Mouse (Mus musculus) embryonic facial prominence, embryonic 11.5 days (tissue): ENCODE measurements around the gene Iqca. TPM values are rescaled to one million over a fixed set of nuclear protein-coding genes. Genes with fewer than 3 reads are reported as not detected.

Experiments used
- ATAC-seq: fragments of 200-750 bp; cut with Nextera tagmentation; replicated peaks from 2 replicates; pipeline ENCODE4 v1.8.0; 2017; ENCODE audit warnings: low read depth; ENCODE audit not compliant: insufficient number of reproducible peaks, low FRiP score, low TSS enrichment
- DNase-seq: peaks from one replicate; pipeline ENCODE4 v3.0.0-alpha.2; 2015; ENCODE audit warnings: low spot score
- H3K27ac ChIP-seq: fragments of 300-500 bp; sonication (generic); replicated peaks from 2 replicates; pipeline ENCODE4 v1.5.1; 2014; ENCODE audit warnings: mild to moderate bottlenecking, low read depth, low read length, control low read depth
- H3K27me3 ChIP-seq: fragments of 300-500 bp; sonication (generic); 2 replicates; pipeline ENCODE4 v1.6.1; 2014; ENCODE audit warnings: mild to moderate bottlenecking, low read length, moderate library complexity, mixed read lengths; ENCODE audit not compliant: control insufficient read depth, insufficient read depth
- H3K36me3 ChIP-seq: fragments of 300-500 bp; sonication (generic); replicated peaks from 2 replicates; pipeline ENCODE4 v1.6.1; 2014; ENCODE audit warnings: low read depth, mild to moderate bottlenecking, low read length, moderate library complexity, mixed read lengths; ENCODE audit not compliant: control insufficient read depth, insufficient read depth
- H3K4me1 ChIP-seq: fragments of 300-500 bp; sonication (generic); 2 replicates; pipeline ENCODE4 v1.6.1; 2014; ENCODE audit warnings: low read length, mixed read lengths; ENCODE audit not compliant: control insufficient read depth, insufficient read depth
- H3K4me2 ChIP-seq: fragments of 300-500 bp; sonication (generic); 2 replicates; pipeline ENCODE4 v1.6.1; 2014; ENCODE audit warnings: low read depth, mild to moderate bottlenecking, control low read depth, low read length, moderate library complexity
- H3K4me3 ChIP-seq: fragments of 300-500 bp; sonication (generic); 2 replicates; pipeline ENCODE4 v1.5.1; 2014; ENCODE audit warnings: low read depth, low read length, control low read depth
- H3K9ac ChIP-seq: fragments of 300-500 bp; sonication (generic); replicated peaks from 2 replicates; pipeline ENCODE4 v1.6.1; 2014; ENCODE audit warnings: mild to moderate bottlenecking, control low read depth, low read length
- H3K9me3 ChIP-seq: fragments of 300-500 bp; sonication (generic); replicated peaks from 2 replicates; pipeline ENCODE4 v1.6.1; 2016; ENCODE audit warnings: mild to moderate bottlenecking, low read length, inconsistent platforms, mixed read lengths; ENCODE audit not compliant: control insufficient read depth
- WGBS: fragments of 180-500 bp; shearing (Covaris S2); extraction: QIAGEN DNeasy Blood & Tissue Kit; methylation state at CpG from one replicate; pipeline ENCODE4 v1.1.7; 2014; 5-methylcytosine and 5-hydroxymethylcytosine counted together
- polyA plus RNA-seq: library from polyadenylated mRNA; unstranded; fragments of >200 nt; fragmentation: Nextera tagmentation; extraction: Ambion mirVana; gene quantifications from 2 replicates; pipeline ENCODE4 v1.2.1, GENCODE M21; 2014

Gene Iqca
- polyA plus RNA-seq, result 0.56 TPM in 1 of 2 replicates, not detected in the other

DNA sequence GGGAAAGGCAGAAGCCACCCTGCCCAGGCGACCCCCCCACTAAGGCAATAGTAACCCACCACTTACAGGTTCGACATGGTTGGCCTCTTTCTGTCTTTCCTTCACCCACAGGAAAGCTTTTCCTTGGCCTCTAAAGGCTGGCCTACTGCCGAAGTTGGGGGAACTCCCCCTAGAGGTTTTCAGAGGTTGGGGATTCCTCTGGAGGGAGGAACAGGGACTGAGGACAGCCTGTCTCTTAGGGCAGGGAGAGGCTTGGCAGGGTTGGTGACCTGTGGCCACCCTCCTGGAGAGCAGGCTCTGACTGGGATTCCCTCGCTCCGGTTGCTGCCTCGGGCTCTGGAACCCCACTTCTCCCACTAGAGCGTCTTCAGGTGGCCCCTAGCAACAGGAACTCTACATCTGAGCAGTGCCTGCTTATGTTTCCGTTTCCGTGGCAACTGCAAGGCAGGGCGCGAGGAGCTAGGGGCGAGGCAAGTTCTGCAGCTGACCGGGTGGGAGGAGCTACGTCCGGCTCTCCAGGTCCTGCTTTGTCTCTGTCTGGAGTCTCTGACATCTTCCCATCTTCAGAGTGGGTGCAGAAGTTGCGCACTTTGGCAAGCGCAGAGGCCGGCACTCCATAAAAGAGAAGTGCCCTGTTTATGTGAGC is at the start of gene Iqca:
Gene Iqca, minus strand, starts transcription at position 303 of the 646 bp plus-strand sequence.
- peak; percentile 94 for ATAC-seq
- WGBS, result 3% methylated on average over 18 of the region's 18 CpGs
- peak within 1 kb of the TSS; percentile 7; the same call in 1 of the 2 replicates for H3K27ac ChIP-seq
- H3K4me1 ChIP-seq, result peaks cover 4% of the 10 kb centered on the region; the same call in 1 of the 2 replicates
- H3K9ac ChIP-seq, result peak within 1 kb of the TSS; percentile 41
- H3K9me3 ChIP-seq, result no peaks in the 10 kb centered on the region
- H3K27me3 ChIP-seq, result no peaks in the 10 kb centered on the region
- no peak within 1 kb of the TSS for H3K4me3 ChIP-seq
- no peaks in the 10 kb centered on the region for H3K36me3 ChIP-seq
- H3K4me2 ChIP-seq, result peak within 1 kb of the TSS; percentile 45
- peak; percentile 94 for DNase-seq

DNA sequence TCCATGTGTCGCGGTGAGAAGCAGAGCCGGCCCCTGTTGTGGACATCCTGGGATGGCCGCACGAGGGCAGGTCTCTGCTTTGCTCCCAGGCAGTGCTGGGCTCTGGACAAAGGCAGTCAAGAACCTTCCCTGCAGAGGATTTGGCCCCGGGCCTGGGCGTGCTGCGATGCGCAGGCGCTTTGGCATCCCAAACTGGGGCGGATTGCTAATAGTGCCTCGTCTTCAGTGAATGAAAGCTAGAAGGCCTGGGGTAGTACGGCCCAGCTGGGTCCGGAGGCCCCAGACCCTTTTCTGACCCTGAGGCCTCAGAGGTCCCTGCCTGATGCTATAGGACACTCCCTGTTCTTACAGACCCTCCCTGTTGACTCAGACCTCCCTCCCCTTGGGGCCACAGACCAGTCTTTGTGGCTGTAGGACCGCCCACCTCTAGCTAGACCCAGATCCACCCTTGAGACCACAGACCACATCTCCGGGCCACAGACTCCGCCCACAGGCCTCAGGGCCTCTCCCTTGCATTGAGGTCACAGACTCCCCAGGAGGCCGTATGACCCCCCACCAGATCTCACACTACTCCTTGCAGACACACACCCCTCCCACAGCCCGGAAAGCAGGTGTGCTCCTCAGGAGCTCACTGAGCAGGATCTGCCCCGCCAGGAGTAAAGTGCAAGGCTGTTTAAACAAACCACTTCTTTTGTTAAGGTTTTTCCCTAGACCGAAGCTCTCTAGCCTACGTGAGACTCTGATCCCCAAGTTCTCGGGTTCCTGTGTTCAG is 49.2 kb upstream of the Iqca start:
- Histone ChIP-seq H3K4me1 (peaks cover 10% of the 10 kb centered on the region), H3K9ac (peak overlapping the region; percentile 25), H3K4me3 (no peak overlapping the region), H3K27ac (0 out of 2 replicates have a peak overlapping the region, but pooled peaks have one; percentile 52), H3K4me2 (peak overlapping the region; percentile 16), H3K27me3 (0 out of 2 replicates have a peak, but pooled peaks cover 2% of the 10 kb centered on the region), H3K9me3 (no peaks in the 10 kb centered on the region), H3K36me3 (no peaks in the 10 kb centered on the region)
- ATAC-seq (peak; percentile 24; the same call in 1 of the 2 replicates), DNase-seq (peak; percentile 60)
- WGBS, result 3% methylated on average over 23 of the region's 23 CpGs

DNA sequence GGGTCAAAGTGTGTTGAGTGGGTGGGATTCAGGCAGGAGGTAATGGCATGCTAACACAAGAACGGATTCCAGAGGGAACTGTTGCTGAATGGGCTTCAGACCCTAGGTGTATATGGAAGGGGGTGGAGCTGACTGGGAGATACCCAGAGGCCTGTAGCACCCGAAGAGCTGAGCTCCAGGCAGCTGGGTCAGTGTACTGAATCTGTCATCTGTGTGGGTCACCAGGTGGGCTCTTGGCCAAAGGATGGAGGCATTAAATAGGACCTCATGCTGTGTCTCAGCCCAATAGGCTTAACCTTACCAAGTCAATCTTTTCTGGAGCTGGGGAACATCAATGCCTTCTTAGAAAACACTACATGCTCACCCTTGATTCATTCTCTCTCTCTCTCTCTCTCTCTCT is 48.5 kb upstream of the Iqca start:
- Histone ChIP-seq H3K4me1 (peaks cover 10% of the 10 kb centered on the region), H3K27ac (no peak overlapping the region), H3K9me3 (no peaks in the 10 kb centered on the region), H3K4me2 (no peak overlapping the region), H3K9ac (no peak overlapping the region; the same call in 1 of the 2 replicates), H3K36me3 (no peaks in the 10 kb centered on the region), H3K27me3 (0 out of 2 replicates have a peak, but pooled peaks cover 2% of the 10 kb centered on the region), H3K4me3 (no peak overlapping the region)
- no peak for ATAC-seq
- 69% methylated on average over 2 of the region's 2 CpGs for WGBS
- no peak for DNase-seq

DNA sequence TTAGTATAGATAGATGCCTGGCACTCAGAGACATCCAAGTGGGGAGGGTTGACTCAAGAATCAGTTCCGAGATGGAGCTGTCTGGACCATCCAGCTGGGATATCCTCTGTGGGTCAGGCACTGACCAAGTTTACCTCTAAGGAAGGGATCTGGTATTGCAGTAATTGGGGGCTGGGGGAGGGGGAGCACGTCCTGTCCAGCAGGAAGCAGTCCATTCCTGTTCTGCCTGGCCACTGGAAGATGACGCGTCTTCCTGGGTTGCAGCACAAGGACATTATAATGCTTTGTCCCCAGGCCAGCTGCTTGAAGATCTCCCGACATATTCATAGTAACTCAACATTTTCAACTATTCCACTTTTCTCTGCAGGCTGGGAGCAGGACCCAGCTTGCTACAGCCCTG is 48.0 kb upstream of the Iqca start:
- H3K4me1 ChIP-seq, result peaks cover 10% of the 10 kb centered on the region
- no peak overlapping the region for H3K27ac ChIP-seq
- 79% methylated on average over 5 of the region's 5 CpGs for WGBS

DNA sequence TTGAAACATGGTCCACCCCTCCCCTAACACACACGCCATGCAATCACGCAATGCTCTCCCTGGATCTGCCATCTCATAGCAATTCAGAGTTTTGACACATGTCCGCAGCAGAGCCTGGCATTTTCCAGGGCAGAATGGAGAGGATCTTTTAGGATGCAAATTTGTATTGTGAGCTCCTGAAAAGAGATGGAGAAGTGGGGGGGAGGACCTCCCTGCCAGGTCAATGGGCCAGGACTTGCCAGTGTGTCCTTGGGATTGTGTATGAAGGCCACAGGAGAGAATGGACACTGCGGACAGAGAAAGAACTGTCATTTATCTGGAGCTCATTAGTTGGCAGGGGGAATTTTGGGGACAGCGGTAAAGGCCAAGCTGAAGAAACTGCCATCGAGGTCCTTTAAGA is 35.8 kb upstream of the Iqca start:
- Histone ChIP-seq H3K4me2 (no peak overlapping the region), H3K9ac (no peak overlapping the region), H3K27me3 (no peaks in the 10 kb centered on the region), H3K9me3 (no peaks in the 10 kb centered on the region), H3K36me3 (no peaks in the 10 kb centered on the region), H3K4me3 (no peak overlapping the region), H3K4me1 (no peaks in the 10 kb centered on the region), H3K27ac (no peak overlapping the region)
- 81% methylated on average over 6 of the region's 6 CpGs for WGBS
- ATAC-seq (no peak; the same call in 1 of the 2 replicates), DNase-seq (no peak)

More for the DNA sequence above, 48.0 kb upstream of the Iqca start:
- Histone ChIP-seq H3K9ac (no peak overlapping the region), H3K4me2 (no peak overlapping the region), H3K36me3 (no peaks in the 10 kb centered on the region), H3K4me3 (no peak overlapping the region), H3K27me3 (0 out of 2 replicates have a peak, but pooled peaks cover 2% of the 10 kb centered on the region), H3K9me3 (no peaks in the 10 kb centered on the region)
- ATAC-seq, result no peak
- DNase-seq, result no peak

DNA sequence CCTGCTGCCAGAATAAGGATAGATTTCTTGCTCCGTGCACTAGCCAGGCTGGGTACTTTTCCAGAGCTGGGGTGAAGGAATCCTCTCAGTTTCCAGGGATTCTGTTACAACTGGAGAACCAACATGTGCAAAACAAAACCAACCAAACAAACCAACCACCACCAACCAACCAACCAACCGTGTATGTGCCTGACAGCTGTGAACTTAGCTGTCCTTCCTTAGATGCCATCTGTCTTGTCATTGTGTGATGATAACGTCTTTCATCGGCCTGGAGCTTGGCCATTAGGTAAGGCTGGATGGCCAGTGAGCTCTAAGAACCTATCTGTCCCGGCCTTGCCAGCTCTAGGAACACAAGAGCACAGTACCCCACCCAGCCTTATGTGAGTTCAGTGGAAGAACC is 33.7 kb upstream of the Iqca start:
- ATAC-seq, result no peak
- Histone ChIP-seq H3K27me3 (no peaks in the 10 kb centered on the region), H3K4me2 (no peak overlapping the region), H3K9me3 (no peaks in the 10 kb centered on the region), H3K9ac (no peak overlapping the region), H3K4me3 (no peak overlapping the region), H3K27ac (no peak overlapping the region), H3K4me1 (no peaks in the 10 kb centered on the region), H3K36me3 (no peaks in the 10 kb centered on the region)
- no peak for DNase-seq
- WGBS, result 89% methylated on average over 5 of the region's 5 CpGs

DNA sequence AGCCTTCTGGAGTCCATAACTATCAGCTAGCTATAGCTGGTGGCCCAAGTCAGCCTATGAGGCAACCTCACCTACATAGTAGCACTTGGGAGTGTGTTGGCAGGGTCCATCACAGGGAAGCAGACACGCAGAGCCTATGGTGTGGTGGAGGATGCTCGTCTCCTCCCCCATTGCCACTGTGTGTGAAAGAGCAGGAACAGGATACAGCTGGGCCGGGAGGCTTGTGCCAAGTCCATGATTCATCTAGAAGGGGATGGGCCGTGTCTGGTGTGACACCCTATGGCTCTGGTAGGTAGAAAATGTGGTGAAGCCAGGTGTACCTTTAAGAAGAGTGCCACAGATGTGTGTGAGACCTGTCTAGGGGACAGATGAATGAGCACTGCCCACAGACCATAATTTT is 33.0 kb upstream of the Iqca start:
- Histone ChIP-seq H3K9me3 (no peaks in the 10 kb centered on the region), H3K4me2 (no peak overlapping the region), H3K27ac (no peak overlapping the region), H3K36me3 (no peaks in the 10 kb centered on the region), H3K9ac (no peak overlapping the region), H3K4me1 (no peaks in the 10 kb centered on the region), H3K4me3 (no peak overlapping the region), H3K27me3 (no peaks in the 10 kb centered on the region)
- DNase-seq (no peak), ATAC-seq (no peak)
- 85% methylated on average over 4 of the region's 4 CpGs for WGBS

DNA sequence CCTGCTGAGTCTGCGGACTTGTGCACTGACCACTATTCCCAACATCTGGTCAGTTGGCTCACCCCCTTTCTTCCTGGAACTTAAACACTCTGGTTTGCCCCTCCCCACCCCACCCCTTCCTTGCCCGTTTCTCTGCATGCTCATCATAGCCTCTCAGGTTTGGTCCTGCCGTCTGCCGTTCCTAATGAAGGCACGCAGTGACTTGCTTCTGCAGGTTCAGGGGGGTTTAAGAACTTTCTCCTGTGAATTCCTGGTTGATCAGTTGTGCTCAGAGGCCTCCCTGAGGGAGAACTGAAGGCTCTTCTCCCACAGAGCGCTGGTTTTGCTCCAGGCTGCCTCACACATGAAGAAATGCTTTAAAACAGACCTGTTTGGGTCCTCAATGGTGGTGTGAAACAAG is 30.4 kb upstream of the Iqca start:
- Histone ChIP-seq H3K9ac (no peak overlapping the region), H3K27me3 (no peaks in the 10 kb centered on the region), H3K4me2 (no peak overlapping the region), H3K36me3 (no peaks in the 10 kb centered on the region), H3K4me3 (no peak overlapping the region), H3K9me3 (no peaks in the 10 kb centered on the region), H3K4me1 (no peaks in the 10 kb centered on the region), H3K27ac (no peak overlapping the region)
- DNase-seq (peak; percentile 16), ATAC-seq (no peak)
- WGBS, result 53% methylated on average over 6 of the region's 6 CpGs
